Mouse (Mus musculus): Measurements from ENCODE around the gene Csn3. TPM values are rescaled to one million over a fixed set of nuclear protein-coding genes. Genes with fewer than 3 reads are reported as not detected.

Gene Csn3
- total RNA-seq (2014; rRNA removed) (not detected in 2 replicates), polyA plus RNA-seq (2015; fragmentation: Nextera tagmentation; extraction: Ambion mirVana) (0.20 TPM in 1 of 2 replicates, not detected in the other)

GRCm38 (mm10) chr5:87925372-87925771 lies at the start of gene Csn3:
TSS of gene Csn3 (plus strand) at chr5:87925579.
- H3K9me3 ChIP-seq (ENCODE audit: low read length), result no peaks in the 10 kb centered on the region
- H3K9ac ChIP-seq (replicated peaks; ENCODE audit: low read length), result no peak within 1 kb of the TSS
- TF ChIP-seq CTCF (IDR thresholded peaks at IDR 0.05; ENCODE audit: low read depth), result no peak
- no peak within 1 kb of the TSS for H3K4me2 ChIP-seq (ENCODE audit: low read depth, low read length)
- ATAC-seq, result no peak
- DNase-seq (ENCODE audit: low spot score), result no peak
- no peaks in the 10 kb centered on the region for H3K27me3 ChIP-seq (ENCODE audit: insufficient read depth, low read length)
- 46% methylated on average over 5 of the region's 5 CpGs for WGBS
- H3K4me3 ChIP-seq (ENCODE audit: low read length), result no peak within 1 kb of the TSS
- H3K36me3 ChIP-seq (ENCODE audit: insufficient read depth, low read length), result no peaks in the 10 kb centered on the region
- no peaks in the 10 kb centered on the region for H3K4me1 ChIP-seq (ENCODE audit: insufficient read depth, low read length)
- no peak within 1 kb of the TSS for H3K27ac ChIP-seq

GRCm38 (mm10) chr5:87884729-87885128 lies 40.6 kb upstream of the Csn3 start, which contains the start of gene Odam:
TSS of gene Odam (plus strand) at chr5:87885029.
- no peaks in the 10 kb centered on the region for H3K27me3 ChIP-seq (ENCODE audit: insufficient read depth, low read length)
- no peak within 1 kb of the TSS for H3K4me3 ChIP-seq (ENCODE audit: low read length)
- no peaks in the 10 kb centered on the region for H3K36me3 ChIP-seq (ENCODE audit: insufficient read depth, low read length)
- no peak within 1 kb of the TSS for H3K4me2 ChIP-seq (ENCODE audit: low read depth, low read length)
- H3K27ac ChIP-seq, result no peak within 1 kb of the TSS
- DNase-seq (ENCODE audit: low spot score) (no peak), ATAC-seq (no peak)
- H3K9me3 ChIP-seq (ENCODE audit: low read length), result no peaks in the 10 kb centered on the region
- no peak for TF ChIP-seq CTCF (IDR thresholded peaks at IDR 0.05; ENCODE audit: low read depth)
- no peaks in the 10 kb centered on the region for H3K4me1 ChIP-seq (ENCODE audit: insufficient read depth, low read length)
- WGBS, result 95% methylated on average over 1 of the region's 1 CpGs
- no peak within 1 kb of the TSS for H3K9ac ChIP-seq (replicated peaks; ENCODE audit: low read length)

GRCm38 (mm10) chr5:87931603-87932002 lies 6.2 kb downstream of the Csn3 start:
- Histone ChIP-seq H3K4me1 (ENCODE audit: insufficient read depth, low read length) (no peaks in the 10 kb centered on the region), H3K4me3 (ENCODE audit: low read length) (no peak overlapping the region), H3K9me3 (ENCODE audit: low read length) (no peaks in the 10 kb centered on the region), H3K9ac (replicated peaks; ENCODE audit: low read length) (no peak overlapping the region), H3K36me3 (ENCODE audit: insufficient read depth, low read length) (no peaks in the 10 kb centered on the region), H3K27me3 (ENCODE audit: insufficient read depth, low read length) (no peaks in the 10 kb centered on the region), H3K27ac (no peak overlapping the region), H3K4me2 (ENCODE audit: low read depth, low read length) (no peak overlapping the region)
- no peak for DNase-seq (ENCODE audit: low spot score)
- 54% methylated on average over 1 of the region's 1 CpGs for WGBS
- ATAC-seq, result no peak
- TF ChIP-seq CTCF (IDR thresholded peaks at IDR 0.05; ENCODE audit: low read depth), result no peak

- Histone ChIP-seq H3K4me2 (ENCODE audit: low read depth, low read length) (no peak overlapping the region), H3K36me3 (ENCODE audit: insufficient read depth, low read length) (no peaks in the 10 kb centered on the region), H3K27me3 (ENCODE audit: insufficient read depth, low read length) (no peaks in the 10 kb centered on the region), H3K4me1 (ENCODE audit: insufficient read depth, low read length) (no peaks in the 10 kb centered on the region), H3K4me3 (ENCODE audit: low read length) (no peak overlapping the region), H3K27ac (no peak overlapping the region), H3K9me3 (ENCODE audit: low read length) (no peaks in the 10 kb centered on the region), H3K9ac (replicated peaks; ENCODE audit: low read length) (no peak overlapping the region)
- WGBS, result 35% methylated on average over 3 of the region's 3 CpGs
- DNase-seq (ENCODE audit: low spot score) (peak; percentile 60), ATAC-seq (no peak)
- TF ChIP-seq CTCF (IDR thresholded peaks at IDR 0.05; ENCODE audit: low read depth), result peak; percentile 58
Measured at GRCm38 (mm10) chr5:87940752-87941151, 15.4 kb downstream of the Csn3 start.

GRCm38 (mm10) chr5:87942515-87942914 lies 17.1 kb downstream of the Csn3 start:
- Histone ChIP-seq H3K27ac (no peak overlapping the region), H3K27me3 (ENCODE audit: insufficient read depth, low read length) (no peaks in the 10 kb centered on the region), H3K4me2 (ENCODE audit: low read depth, low read length) (no peak overlapping the region), H3K9me3 (ENCODE audit: low read length) (no peaks in the 10 kb centered on the region), H3K9ac (replicated peaks; ENCODE audit: low read length) (no peak overlapping the region), H3K4me3 (ENCODE audit: low read length) (no peak overlapping the region), H3K36me3 (ENCODE audit: insufficient read depth, low read length) (no peaks in the 10 kb centered on the region), H3K4me1 (ENCODE audit: insufficient read depth, low read length) (no peaks in the 10 kb centered on the region)
- ATAC-seq (no peak), DNase-seq (ENCODE audit: low spot score) (no peak)
- TF ChIP-seq CTCF (IDR thresholded peaks at IDR 0.05; ENCODE audit: low read depth), result no peak

- Histone ChIP-seq H3K27me3 (ENCODE audit: insufficient read depth, low read length) (no peaks in the 10 kb centered on the region), H3K4me3 (ENCODE audit: low read length) (no peak overlapping the region), H3K9ac (replicated peaks; ENCODE audit: low read length) (no peak overlapping the region), H3K4me1 (ENCODE audit: insufficient read depth, low read length) (no peaks in the 10 kb centered on the region), H3K36me3 (ENCODE audit: insufficient read depth, low read length) (no peaks in the 10 kb centered on the region), H3K9me3 (ENCODE audit: low read length) (no peaks in the 10 kb centered on the region), H3K27ac (no peak overlapping the region), H3K4me2 (ENCODE audit: low read depth, low read length) (no peak overlapping the region)
- no peak for TF ChIP-seq CTCF (IDR thresholded peaks at IDR 0.05; ENCODE audit: low read depth)
- DNase-seq (ENCODE audit: low spot score) (no peak), ATAC-seq (no peak)
Measured at GRCm38 (mm10) chr5:87951836-87952235, 26.5 kb downstream of the Csn3 start.

GRCm38 (mm10) chr5:87969201-87969600 lies 43.8 kb downstream of the Csn3 start, which contains the start of the genes 2310003L06Rik and Gm28434:
TSS of gene 2310003L06Rik (plus strand) at chr5:87969459.
TSS of gene Gm28434 (plus strand) at chr5:87969517.
- H3K4me3 ChIP-seq (ENCODE audit: low read length), result no peak within 1 kb of the TSS
- H3K36me3 ChIP-seq (ENCODE audit: insufficient read depth, low read length), result no peaks in the 10 kb centered on the region
- TF ChIP-seq CTCF (IDR thresholded peaks at IDR 0.05; ENCODE audit: low read depth), result no peak
- no peak for ATAC-seq
- H3K27ac ChIP-seq, result no peak within 1 kb of the TSS
- no peak within 1 kb of the TSS for H3K9ac ChIP-seq (replicated peaks; ENCODE audit: low read length)
- H3K27me3 ChIP-seq (ENCODE audit: insufficient read depth, low read length), result no peaks in the 10 kb centered on the region
- 58% methylated on average over 2 of the region's 2 CpGs for WGBS
- no peak for DNase-seq (ENCODE audit: low spot score)
- no peaks in the 10 kb centered on the region for H3K9me3 ChIP-seq (ENCODE audit: low read length)
- H3K4me1 ChIP-seq (ENCODE audit: insufficient read depth, low read length), result no peaks in the 10 kb centered on the region
- no peak within 1 kb of the TSS for H3K4me2 ChIP-seq (ENCODE audit: low read depth, low read length)
